Mouse (Mus musculus) layer of hippocampus, adult 8-10 months (tissue): ENCODE measurements around the gene Nxpe4. TPM values are rescaled to one million over a fixed set of nuclear protein-coding genes. Genes with fewer than 3 reads are reported as not detected.
"Not testable (repeated sequence)": the region's sequence is repeated elsewhere in the genome, so short reads cannot be mapped to it uniquely, and the experiment has no call there.

ENCODE experiments used
- DNase-seq, 2 experiments: peaks; one replicate each; pipeline ENCODE4 v3.0.0; 2022; ENCODE audit warnings: low spot score in 2 of 2
- total RNA-seq, 4 experiments: library from RNA; stranded (reverse); gene quantifications; 2 replicates each; pipeline ENCODE4 v1.2.4; 2022

Nxpe4 gene
- total RNA-seq, 4 experiments from 2014 or later, result 7.3 to 11.4 (median 9.7) TPM

DNA sequence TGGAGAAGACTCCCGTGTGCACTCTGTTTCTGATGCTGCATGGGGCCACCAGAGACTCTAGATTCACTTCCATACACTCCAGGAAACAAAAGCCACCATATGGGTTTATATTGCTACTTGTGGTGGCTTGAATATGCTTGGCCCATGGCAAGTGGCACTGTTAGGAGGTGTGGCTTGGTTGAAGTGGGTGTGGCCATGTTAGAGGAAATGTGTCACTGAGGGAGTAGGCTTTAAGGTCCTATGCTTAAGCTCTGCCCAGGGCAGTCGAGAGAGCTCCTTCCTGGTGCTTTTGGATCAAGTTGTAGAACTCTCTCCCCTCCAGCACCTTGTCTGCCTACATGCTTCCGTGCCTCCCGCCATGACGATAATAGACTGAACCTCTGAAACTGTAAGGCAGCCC is 77.6 kb downstream of the Nxpe4 start:
- no peak for DNase-seq

DNA sequence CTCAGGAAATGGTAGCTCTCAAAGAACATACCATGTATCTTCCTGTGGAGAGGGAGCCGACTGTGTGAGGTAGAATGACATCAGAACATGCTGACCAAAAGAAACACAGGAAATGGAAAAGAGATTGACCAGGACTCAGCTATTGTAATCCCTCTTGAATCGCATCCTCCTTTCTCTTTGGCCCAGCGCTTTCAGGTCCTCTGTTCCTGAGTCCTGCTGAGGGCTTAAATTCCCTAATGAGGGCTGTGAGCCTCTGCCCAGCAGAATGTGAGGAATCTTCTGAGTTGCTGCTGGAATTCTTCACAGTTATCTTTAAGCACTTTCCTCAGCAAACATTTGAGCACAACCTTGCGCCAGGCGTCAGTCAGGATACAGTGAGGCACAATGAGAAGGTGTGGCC is 78.6 kb downstream of the Nxpe4 start:
- DNase-seq, result no peak

DNA sequence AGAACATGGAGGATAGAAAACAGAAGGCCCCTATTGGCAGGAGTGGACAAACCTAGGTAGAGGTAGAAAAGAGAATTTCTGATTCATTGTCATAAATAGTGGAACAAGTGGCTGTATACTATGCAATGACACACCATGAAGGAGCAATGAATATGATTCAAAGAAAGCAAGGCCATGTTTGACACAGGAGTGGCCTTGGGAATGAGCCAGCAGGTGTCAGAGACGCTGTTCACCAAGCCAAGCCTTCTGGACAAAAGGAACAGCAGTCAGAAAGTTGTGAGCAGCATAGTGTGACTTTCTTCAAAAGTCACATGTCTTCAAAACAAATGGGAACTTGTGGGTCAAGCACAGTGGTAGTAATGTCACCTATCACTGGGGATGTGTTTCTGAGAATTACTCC is 80.0 kb downstream of the Nxpe4 start:
- no peak for DNase-seq

DNA sequence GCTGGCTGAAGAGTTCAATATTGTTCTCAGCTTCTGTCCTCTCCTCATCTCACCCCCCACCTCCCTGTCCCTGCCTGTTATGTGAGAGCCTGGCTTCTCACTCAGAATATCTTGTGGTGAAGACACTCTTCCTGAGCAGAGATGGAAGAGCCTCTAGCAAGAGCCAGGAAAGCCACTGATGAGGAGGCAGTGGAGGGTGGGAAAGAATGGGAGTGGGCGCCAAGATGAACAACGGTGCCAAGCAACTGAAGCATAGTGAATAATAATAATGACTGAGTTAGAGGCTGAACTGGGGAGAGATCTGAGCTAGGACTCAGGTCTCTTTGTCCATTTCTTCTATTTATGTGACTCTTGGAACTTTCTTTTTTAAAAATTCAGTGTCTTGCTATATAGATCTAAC is 80.9 kb downstream of the Nxpe4 start:
- DNase-seq, result no peak

DNA sequence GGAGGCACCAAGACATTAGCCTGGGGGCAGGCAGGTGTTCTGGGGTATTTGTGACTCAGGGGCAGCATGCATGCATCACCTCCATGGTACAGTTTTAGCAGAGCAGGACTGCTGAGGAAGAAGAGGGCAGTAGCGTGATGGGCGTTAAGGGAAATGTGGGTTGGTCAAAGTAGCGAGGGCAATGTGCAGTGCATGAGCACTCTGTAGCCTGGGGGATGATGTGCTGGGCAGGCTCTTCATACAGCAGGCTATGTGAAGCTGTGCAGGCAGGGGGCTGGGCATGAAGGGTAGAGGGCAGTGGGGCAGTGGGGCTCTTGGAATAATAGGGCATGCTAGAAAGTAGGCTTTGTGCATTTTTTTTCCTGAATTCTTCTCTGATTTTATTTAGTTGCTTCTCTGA is 82.4 kb downstream of the Nxpe4 start:
- no peak for DNase-seq

DNA sequence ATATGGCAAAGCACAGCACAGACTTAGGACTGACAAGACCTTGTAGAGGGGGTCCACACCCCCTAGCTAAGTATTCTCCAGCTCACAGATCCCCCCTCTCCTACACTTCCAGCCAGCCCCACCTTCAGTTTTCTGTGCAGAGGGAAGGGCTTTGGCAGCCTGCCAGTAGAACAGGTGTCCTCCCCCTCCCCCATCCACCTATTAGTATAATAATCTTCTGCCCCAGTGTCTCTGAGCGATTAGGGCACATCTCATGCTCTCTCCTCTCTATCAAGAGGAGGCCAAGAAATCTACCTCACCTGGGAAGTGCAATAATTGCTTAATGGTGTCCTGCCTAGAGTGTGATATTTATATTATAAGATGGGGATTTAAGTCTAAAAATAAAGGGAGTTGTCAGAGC is 83.7 kb downstream of the Nxpe4 start:
- DNase-seq, result no peak

DNA sequence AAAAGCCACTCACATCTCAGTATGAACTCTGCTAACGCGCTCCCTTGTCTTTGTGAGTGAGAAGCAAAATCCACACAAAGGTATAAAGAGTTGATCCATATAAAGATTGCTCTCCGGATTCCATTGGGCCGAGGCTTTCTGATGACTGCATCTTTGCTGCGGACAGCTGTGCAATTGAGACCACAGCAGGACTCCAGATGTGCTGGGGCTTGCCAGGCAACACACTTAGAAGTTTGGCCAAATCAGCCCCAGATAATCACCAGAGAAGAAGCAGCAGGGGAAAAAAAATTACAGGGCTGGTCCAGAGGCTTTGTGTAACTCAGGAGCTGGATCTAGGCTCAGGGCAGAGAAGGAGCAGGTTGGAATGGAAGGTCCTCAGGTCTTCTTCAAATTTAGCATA is 85.5 kb downstream of the Nxpe4 start:
- DNase-seq, result no peak

DNA sequence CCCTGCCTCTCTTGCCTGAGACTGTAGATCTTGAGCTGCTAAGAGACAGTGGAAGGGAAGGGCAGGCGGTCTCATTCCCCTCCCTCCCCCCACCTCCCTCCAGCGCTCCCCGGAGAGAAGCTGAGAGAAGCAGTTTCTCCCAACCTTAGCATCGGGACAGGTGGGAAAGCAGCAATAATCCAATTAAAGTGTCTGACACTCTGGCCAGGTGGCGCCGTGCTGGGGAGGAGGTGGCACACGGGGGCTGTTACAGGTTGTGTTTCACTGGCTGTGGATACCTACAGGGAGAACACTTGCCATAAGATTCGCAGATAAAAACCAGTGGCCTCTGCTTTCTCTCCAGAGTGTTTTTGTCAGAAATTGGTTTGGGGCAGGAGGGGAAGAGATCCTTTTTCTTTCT is 90.4 kb downstream of the Nxpe4 start:
- DNase-seq, result no peak

DNA sequence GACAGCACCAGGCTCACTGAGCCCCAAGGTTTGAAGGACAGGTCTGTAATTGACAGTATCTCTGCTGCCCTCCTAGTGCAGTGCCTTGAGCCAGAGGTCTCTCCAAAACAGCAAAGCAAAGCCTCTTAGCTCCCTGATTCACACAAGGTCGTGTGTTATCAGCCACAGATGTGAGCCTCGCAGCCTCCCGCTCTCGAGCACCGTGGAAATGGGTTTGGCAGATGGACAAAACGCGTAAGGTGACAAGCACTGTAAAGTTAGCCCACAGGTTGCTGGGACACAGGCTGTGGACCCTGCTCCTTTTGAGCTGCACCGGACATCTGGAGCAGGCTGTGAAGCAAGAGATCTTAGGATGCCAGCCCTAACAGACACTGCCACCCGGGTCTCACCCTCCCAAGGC is 95.2 kb downstream of the Nxpe4 start:
- DNase-seq, result no peak

DNA sequence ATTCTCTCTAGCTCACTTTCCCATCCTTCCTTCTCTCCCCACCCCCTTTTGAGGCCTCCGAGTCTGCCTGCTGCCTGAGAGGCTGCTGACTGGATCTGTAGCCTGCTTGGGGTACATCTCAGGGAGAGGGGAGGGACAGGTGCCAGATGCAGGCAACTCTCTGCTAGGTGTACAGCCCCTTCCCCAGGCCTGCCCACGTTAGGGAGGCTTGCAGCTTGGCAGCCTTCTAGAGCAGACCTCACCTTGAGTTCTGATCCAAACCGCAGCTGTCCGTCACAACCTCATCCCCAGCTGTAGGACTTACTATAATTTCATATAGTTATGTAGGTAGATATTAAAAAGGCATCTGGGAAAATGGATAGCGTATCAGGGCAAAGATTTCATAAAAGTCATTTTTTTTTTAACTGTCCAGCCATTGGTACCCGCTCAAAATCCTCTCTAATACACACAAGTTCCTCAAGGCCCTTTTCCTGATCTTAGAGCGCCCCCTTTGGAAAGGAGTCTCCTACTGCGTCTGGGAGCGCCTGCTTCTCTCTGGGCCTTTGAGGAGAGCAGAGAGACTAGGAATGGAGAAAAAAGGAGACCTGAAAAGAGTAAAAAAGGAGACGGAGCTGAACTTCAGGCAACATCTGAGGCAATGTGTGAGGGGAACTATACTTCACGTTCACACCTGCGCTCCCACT is 96.1 kb downstream of the Nxpe4 start:
- peak; percentile 26 to 55 for DNase-seq

DNA sequence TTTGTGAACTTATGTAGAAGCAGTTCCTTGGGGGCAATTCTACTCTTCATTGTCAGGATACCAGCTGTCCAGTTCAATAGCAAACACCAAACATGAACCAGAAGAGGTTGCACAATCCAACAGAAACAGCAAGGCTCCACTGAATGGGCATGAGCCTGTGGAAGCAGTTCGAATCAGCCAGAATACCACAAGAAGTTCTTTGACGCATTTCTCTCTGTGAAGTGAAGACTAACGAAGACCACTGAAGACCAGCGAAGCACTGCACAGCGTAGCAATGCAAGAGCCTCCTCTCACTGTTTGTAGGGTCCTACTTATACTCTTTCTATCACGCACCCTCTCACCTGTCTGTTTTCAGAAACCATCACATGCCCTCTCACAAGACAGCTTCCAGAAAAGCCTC is 102.8 kb downstream of the Nxpe4 start:
- DNase-seq, result no peak

DNA sequence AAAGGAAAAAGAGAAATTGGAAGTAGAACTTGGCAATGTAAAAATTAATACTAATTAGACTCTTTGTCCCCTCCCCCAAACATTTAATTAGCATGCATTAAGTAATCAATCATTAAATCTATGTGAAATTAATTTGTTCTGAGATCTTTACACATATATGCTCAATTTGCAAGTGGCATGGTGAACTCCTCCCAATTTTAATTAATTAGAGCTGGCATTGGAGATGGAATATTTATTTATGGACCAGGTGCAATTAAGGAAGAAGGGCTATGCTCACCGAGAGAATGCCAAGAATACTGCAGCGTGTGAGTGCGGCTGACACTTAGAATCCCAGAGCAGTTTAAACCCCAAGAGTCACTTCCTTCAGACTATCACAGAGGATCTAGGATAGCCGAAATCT is 103.7 kb downstream of the Nxpe4 start:
- DNase-seq, result no peak

DNA sequence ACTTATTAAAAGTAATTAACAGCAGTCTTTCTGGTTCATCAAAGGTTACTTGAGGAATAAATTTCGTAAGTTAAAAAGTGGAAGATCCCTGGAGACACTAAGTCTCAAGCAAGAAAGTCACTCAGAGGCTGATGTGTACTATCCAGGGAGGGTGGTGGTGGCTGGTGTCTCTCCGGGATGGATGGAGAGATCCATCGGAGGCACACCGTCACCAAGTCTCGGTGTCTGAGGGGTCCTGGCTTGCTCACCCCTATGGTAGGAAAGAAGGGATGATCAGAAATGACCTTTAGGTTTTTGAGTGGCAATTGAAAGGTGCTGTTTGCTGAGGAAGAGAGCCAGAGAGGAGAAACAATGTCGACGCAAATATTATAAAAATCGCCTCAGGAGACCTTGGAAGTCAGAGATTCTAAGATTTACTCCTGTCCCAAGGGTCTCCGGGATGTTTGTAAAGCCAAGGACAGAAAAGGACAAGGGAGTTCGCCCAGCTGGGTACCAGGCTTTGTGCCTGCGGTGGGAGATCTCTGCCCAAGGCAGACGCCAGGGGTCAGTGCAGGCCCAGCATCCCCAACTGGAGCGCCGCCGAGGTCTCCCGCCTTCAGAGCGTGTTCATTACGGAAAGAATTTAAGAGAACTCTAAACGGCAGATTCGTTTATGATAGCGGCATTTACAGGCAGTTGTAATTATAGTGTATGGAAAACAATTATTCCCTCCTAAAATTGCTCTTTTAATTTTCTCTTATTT is 104.6 kb downstream of the Nxpe4 start:
- DNase-seq, result peak; percentile 51 to 77

DNA sequence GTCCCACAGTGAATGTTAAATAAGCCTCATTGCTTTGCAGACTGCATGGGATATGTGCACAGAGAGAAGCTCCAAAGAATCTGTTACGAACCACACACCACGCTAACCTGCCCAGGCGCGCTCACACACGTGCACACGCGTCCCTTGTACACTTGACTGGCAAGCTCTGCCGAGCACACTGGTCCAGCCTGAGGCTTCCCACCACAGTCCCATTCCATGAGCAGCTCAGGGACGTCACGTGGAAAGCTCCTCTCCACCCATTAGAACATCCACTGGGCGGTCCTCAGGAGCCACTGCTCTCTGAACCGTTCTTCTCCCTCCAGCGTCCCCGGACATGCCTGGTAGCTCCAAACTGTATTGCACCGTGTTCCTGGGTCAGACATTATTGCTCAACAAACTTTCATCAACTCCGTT is 105.2 kb downstream of the Nxpe4 start:
- no peak for DNase-seq

DNA sequence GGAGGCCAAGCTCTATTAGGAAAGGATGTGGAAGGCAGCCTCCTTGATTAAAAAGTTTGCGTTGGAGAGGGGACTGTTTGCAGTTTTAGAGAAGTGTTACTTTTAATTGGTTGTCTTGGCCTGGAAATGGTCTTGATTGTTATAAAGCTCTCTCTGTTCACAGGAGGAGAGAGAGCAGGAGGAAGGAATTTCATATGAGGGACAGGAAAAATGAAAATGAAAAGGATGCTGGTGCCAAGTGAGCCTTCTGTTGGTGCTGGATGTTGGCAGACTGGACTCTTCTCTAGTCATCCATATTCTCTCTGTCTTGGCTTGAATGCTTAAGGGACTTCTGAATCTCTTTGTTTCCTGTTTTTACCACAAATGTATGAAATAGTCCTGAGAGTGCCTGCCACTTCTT is 106.1 kb downstream of the Nxpe4 start:
- no peak for DNase-seq

DNA sequence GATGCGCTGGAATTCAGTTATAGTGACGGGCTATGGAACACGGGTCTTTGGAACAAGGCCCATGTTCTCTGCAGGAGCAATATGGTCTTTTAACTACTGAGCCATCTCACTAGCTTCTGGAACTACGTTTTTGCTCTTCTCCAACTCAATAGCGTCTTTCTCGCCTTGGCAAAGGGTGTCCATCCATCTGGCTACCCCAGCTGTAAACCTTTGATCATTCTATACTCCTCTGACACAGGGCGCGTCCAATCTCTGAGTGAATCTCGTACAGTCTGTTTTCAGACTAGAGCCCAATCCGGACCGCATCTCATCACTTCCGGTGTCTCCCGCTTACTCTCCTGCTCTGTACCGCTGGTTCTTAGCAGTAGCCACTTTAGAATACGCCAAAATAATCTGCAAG is 115.0 kb downstream of the Nxpe4 start:
- DNase-seq, result peak in 1 of 2 experiments; percentile 20

DNA sequence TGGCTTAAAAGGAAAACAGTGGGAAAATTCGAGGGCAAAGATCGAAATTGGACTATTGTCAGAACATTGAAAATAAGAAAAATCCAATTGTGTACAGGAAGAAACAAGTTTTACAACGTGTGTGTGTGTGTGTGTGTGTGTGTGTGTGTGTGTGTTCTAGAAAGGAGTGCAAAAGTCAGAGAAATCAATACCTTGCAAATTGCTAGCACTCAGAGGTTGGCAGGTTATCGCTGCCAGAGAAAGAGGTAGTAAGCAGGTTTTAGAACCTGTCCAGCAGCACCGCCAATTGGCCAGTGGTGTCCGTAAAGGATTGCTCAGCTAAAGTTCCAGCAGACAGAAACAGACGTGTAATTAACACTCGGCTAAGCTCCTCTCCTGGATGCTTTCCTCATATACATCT is 122.4 kb downstream of the Nxpe4 start:
- no peak for DNase-seq

DNA sequence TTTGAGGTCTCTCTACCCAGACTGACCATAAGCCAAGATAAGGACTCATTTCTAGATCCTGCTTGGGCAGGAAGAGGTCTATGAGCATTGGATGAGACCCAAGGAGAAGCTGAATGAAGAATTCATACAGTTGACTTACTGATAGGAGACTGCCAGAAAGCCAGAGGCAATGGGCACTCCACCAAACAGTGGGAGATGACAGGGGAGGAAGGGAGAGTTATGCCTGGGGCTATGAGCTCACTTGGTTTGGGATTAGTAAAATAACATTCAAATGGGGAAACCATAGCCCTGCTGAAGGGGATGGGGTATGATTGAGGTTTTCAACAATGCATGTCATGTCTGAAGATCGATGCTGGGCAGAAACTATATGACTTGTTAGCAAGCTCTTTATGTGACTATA is 128.5 kb downstream of the Nxpe4 start:
- DNase-seq, result no peak

DNA sequence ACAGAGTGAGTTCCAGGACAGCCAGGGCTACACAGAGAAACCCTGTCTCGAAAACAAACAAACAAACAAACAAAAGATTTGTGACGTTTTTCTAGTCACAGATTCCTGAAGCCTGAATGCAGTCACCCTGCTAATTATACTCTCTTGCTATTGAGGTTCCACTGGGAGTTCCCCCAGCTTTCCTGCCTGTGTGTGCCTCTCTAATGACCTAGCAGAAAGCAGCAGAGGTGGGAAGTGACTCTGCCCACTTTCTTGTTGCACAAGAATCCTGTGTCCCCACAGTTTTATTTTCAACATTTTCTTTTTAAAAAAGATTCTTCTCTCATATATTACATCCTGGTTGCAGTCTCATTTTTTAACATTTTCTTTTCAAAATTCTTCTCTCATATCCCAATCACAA is 132.9 kb downstream of the Nxpe4 start:
- no peak for DNase-seq

DNA sequence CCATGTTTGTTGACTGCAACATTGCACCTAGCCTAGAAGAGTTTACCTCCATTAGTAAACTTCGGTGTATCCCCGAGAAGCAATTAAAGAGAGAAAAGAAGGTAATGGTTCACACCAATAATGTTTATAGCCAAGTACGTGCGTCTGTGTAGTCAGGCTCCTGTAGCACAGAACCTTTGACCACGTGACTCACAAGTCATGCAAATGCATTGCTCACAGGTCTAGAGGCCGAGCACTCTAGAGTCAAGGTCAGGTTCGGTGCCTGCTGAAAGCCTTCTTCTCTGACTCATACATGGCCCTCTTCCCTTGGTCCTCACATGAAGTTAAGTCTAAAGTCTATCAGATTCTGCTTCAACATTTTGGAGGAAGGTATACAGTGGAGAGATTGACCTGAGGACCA is 137.2 kb downstream of the Nxpe4 start:
- no peak for DNase-seq

DNA sequence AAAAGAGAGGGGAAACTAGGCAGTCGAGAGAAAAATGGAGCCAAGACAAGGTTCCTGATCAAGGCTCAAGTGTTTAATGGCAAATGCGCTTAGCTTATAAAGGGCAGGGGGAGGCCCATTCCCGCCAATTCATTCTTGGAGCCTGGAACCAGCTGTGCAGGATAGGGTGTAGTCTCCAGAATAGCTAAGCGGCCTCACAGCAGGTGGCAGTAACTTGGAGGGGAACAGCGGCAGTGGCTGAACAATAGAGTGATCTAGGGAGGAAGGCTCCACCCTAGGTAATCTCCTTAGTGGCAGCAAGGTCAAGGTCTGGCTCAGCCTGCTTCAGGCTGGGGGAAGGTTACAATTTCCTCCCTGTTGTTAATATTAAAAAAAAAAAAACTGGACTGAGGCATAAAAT is 141.7 kb downstream of the Nxpe4 start:
- DNase-seq, result not testable (repeated sequence)

DNA sequence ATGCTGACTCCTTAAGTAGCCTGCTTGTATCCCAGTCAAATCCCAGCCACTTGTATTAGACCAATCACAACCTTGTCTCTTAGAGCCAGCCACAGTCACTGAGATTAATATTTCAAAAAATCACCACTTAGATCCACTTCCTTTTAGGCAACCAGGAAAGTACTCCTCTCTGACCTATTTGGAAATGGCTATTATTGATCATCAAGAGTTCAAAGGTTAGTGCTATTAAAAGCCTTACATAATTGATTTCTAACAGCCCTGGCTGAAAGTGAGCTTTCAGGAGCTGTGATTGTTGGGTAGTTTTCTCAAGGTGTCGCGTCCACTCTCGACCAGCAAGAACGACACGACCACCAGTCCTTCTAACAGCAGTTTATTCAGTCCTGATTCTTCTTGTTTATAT is 149.4 kb downstream of the Nxpe4 start:
- no peak for DNase-seq

DNA sequence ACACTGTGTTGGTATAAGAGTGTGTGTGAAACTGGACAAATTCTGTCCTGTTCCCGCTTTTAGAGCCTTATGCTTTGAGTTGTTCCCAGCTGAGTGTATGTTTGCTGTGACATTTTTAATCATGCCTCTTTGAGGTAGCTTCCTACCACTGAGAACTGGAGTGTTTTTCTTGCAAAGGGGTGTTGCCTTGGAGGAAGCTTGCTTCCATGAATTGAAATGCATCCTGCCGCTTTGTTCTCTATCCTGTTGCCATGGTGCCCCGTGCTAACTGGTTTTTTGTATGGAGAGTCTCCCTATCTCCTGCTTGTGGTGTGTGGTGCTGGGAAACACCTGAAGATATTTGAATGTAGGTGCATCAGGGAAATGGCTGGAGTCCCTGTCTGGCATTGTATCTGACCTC is 152.4 kb downstream of the Nxpe4 start:
- peak in 1 of 2 experiments; percentile 12 for DNase-seq
